Mouse (Mus musculus) telencephalon, adult 2 months (tissue): ENCODE results near the gene Ptprs.

Source experiments
- DNase-seq: peaks from one replicate; pipeline ENCODE4 v3.0.0-alpha.2; 2011; ENCODE audit warnings: low read depth, low spot score

Gene Ptprs

DNA sequence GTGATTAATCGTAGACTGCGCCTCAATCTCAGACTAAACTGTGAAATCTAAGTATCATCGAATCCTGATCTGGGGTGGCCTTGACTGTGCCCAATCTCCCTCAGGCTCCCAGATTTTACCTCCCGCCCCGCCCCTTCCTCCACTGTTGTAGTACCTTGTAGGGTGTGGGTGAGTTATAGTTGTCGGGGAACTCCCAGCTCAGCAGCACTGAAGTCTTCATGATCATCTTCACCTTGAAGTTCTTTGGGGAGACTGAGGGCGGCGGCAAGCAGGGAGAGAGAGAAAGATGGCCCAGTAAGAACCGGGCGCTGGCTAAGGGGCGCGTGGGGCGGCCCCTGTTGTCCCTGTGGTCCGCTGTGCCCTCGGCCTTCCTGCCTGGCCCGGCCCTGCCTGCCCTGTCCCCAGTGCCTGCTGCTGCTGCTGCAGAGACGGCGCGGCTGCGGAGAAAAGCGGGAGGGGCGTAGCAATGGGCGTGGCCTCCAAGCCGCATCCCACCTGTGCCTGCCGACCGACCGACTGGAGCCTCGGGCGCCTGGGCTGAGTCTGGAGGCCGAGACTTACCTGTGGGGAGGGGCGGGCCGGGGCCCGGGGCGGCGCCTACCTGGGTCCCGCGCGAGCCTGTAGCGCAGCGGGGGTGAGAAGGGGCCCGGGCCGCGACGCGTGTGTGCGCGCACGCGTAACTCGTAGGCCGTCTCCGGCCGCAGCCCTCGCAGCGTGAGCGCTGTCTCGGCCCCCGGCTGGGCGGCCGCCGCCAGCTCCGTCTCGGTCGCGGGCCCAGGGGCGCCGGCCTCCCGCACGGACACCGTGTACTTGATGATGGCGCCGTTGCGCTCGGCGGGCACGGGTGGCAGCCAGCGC is 51.3 kb downstream of the Ptprs start:
- DNase-seq: no peak

DNA sequence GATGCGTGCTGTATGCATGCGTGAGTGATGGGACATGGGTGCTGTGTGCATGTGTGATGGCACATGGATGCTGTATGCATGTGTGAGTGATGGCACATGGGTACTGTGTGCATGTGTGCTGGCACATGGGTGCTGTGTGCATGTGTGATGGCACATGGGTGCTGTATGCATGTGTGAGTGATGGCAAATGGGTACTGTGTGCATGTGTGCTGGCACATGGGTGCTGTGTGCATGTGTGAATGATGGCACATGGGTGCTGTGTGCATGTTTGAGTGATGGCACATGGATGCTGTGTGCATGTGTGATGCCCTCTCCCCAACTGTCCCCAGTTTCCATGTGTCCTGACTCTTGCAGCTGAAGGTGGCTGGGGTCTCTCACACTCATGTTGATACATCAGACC is 56.3 kb downstream of the Ptprs start:
- DNase-seq: no peak

DNA sequence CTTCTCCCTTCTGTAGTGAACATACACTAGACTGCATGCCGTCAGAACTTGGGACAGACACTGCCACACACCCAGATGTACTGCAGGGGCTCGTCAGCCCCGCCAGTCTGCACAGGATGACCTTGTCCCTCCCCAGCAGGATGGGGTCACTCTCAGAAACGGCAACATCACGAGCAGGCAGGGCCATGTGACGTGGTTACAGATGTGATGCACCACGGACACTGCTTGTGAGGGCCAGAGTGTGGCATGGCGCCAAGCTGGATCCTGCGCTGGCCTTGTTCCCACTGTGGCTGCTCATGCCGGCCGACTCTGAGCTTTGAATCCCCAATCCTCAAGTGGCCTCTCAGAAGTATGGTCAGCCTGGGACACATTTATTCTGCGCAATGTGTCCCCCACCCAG is 58.0 kb downstream of the Ptprs start:
- no peak for DNase-seq

DNA sequence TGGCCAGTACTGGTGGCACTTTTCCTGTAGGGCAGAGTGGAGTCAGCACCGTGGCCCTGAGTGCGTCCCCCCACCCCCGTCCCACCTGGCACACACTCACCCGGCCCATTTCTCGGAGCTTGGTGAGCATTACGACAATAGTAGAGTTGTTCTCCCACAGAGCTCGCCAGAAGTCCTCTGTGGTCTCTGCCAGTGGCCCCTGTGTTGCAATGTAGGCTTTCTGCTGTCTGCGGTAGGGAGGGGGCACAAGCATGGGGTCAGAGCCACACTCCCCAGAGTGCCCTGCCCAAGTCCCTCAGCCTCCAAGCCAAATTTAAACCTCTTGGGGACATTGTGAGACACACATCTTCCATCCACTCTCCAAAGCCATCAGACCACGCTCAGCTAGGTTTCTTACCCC is 61.5 kb downstream of the Ptprs start:
- no peak for DNase-seq

DNA sequence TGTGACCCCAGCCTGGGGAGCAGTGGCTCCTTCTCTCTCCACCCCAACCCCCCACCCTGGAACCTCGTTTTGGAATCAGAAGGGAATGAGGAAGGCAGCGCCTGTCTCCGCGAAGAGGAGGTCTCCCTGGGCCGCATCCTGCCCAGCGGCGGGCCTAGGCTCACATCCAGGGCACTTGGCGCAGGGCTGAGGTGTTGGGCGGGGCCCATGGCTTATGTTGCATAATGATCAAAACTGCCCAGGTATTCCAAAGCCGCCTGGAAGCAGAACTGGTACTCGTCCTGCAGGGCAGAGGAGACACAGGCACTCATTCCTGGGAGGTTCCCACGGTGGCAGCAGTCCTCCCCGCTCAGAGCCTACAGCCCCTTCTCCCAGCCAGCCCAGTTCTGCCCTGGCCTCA is 63.2 kb downstream of the Ptprs start:
- DNase-seq: no peak

DNA sequence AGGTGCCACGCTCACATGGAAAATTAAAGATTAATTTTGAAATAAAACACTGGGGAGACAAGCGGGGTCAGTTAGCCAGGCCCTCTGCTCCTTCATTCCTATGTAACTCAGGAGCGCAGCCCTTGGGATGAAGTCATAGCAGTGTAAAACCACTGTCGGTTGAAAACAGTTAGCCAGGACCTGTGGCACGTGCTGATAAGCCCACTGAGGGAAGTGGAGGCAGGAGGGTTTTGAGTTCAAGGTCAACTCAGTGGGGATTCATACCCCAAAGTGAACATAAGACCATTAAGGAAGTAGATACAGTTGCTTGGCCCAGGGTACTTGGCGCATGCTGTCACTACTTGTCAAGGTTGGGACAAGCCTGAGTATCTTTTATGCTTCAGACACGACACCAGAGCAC is 64.8 kb downstream of the Ptprs start:
- no peak for DNase-seq

DNA sequence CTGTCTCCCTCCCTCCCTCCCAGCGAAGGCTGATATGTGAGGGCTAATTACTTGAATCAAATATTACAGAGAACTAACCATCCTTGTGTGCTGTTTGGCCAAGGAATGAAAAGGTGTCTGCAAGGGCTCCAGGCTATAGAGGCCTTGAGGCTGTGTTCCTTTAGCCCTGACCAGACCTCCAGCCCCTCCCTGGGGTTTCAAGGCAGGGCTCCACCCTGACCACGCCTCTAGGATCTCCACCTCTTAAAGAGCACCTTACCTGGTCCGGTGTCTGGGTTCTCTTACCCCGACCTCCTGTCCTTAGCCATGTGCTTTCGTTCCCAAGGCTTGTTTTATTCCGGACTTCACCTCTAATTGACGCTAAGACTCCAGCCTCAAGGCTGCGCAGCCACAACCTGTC is 66.5 kb downstream of the Ptprs start:
- DNase-seq: no peak

DNA sequence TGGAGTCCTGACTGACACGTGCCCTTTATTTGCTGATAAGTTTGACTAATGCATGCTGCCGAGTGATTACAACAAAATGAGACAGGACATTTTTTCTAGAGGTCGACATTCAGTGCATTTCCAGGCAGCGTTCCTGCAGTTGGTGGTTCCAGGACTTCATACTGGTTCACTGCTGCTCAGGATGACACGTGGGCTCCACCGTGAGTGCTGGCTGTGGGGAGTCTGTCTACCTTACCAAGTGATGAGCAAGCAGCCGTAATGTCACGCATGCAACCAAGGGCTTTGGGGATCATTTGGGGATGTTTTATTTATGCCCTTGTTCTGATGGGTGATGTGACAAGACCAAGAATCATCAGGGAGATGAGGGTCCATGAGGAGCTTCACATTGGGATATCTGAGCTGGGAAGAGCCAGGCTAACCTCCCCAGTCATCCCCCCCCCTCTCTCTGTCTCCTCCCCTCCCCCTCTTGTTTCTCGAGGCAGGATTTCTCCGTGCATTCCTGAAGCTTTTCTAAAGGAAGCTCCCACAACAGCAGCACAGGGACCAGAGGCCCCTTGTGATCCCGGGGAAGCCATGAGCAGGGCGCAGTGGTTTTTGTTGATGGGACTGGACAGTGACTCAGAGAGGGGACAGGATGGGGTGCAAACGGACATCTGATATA is 67.2 kb downstream of the Ptprs start:
- peak; percentile 33 for DNase-seq

DNA sequence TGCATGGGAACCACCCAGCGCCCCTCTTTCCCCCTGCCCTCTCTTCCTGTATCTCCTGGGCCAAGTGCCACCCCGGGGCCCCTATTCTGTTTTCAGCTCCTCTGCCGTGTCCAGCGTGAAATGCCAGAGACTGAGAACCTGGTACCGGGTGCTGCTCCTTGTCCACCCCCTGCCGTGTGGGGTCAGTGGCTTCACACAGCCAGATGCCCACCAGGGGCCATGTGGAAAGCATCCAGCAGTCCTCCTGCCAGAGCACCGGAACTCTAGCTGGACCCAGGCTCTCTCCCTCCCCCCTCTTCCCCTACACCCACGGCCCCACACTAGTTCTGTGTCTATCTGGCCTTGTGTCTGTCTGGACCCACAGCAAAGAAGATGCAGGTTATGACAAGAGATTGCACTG is 68.9 kb downstream of the Ptprs start:
- DNase-seq: no peak

DNA sequence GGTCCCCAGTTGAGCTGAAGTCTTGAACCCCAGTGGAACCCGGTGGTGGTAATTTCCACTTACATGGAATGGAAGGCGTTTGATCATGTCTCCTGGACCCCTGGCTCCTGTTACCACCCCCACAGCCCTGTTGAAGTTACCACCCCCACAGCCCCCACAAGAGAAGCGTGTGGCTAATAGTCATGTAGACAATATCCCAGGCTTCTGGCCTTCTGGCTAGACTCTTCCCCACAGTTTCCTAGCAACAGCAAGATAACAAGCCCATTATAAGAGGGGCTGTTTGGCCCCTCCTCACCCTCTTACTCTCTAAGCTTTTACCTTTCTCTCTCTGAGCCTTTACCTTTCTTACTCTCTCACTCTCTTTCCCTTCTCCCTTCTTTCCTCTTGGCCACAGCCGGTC is 69.4 kb downstream of the Ptprs start:
- DNase-seq: no peak

DNA sequence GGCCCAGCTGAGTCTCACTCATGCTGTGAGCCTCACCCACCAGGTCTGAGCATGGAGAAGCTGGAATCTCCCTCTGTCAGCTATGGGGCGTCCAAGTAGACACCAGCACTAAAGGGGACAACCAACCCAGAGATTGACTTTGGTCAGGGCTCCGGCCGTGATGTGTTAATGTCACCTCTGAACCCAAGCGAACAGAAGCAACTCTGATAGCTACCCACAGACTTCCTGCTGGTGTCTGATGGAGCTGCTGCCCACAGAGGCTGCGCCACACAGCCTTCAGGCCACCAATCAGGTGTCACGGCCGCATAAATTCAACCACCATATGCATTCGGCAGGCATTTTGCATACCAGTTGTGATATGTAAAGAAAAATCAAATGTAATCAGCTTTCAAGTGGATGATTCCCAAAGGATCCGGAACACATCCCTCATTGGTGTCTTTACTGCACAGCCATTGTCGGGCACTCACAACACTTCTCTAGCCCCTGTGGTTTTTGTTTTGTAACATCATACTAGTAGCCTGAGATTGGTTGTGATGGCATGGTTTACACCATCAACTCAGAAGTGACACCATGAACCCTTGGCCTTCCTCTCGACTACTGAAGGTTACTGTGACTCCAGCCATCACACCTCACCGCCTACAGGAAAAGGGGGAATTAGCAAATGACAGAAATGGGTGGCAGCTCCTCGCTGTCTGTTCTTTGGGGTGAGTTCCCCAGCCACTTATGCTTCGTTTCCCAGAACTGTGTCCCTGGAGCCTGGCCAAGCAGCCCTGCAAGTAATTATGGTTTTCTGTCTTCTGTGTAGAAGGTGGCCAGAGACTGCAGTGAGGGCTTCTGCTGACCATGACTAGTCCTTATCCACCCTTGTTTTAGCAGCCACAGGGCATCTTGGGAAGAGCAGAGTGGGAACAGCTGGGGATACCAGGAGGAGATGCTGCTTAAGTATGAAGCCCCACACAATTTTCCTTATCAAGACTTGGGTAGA is 70.1 kb downstream of the Ptprs start:
- no peak for DNase-seq

DNA sequence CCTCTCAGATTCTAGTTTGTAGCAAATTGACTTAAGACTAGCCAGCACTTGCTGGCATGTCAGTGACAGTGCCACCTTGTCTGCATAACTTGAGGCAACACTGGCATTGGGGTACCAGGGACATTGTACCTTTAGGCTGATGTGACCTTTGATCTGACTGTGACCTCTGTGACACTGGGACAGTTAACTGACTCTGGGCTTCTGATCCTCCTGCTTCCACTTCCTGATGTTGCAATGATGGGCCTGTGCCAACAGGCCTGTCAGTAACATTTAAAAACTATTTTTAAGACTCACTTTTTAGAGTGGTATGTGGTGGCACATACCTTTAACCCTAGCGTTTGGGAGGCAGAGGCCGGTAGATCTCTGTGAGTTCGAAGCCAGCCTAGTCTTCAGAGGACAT is 70.9 kb downstream of the Ptprs start:
- no peak for DNase-seq

DNA sequence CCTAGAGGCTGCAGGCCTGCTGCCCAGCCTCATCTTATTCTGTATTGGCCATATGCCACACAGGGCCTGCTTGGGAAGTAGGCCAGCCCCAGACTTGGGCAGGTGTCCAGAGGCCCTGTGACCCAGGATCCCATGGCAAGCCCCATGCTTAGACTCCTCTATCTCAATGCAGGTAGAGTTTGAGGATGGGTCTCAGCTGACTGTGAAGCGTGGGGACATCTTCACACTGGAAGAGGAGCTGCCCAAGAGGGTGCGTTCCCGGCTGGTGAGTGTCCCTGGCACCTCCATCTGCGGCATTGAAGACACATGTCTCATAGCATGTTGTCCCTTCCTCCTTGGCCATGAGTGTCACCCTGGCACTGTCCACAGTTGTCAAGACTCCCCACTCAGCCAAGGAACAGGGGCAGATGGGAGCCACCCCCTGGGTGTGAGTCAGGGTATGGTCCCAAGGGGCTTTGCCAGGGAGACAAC is 75.2 kb downstream of the Ptprs start:
- DNase-seq: no peak

DNA sequence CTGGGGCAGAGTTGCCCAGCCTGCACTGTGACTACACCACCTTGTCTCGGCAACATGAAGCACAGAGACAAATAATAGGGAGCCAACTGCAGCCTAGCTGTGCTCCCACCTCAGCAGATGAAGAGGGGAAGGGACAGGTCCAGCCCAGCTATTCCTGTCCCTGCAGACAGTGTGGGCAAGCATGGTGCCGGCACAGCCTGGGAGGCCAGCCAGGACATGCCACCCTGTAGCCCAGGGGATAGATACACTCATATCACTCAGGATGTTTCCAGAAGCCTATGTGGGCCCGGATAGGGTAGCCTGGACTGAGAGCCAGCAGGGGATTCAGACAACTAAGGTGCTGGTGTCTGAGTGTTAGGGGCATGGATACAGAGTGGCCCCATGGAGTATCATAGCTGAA is 76.1 kb downstream of the Ptprs start:
- no peak for DNase-seq

DNA sequence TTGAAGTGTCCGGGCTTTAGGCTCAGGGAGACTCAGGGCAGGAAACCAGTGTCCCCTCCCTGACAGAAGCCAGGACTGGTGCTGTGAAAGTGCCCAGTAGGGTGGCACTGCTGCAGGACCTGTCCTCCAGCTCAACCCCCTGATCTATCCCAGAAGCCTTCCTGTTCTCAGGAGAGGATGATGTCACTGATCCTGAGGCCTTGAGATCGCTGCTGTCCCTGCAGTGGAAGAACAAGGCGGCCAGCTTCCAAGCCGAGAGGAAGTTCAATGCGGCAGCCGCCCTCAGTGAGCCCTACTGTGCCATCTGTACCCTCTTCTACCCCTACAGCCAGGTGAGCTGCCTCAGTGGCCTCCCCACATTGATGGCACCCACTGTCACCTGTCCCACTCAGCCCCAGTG is 80.2 kb downstream of the Ptprs start:
- DNase-seq: no peak

DNA sequence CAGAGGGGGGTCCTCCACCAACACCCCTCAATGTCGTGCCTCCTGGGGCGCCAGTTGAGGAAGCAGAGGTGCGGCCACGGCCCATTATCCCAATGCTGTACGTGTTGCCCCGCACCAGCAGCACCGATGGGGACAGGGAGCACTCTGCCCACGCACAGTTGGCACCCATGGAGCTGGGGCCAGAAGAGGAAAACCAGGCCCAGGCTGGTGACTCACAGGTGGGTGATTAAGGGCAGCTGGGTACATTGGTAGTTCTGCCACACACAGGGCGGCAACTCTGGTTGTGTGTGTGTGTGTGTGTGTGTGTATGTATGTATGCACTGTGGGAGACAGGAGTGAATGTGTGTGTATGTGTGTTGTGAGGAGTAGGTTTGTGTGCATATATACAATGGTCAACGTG is 82.4 kb downstream of the Ptprs start:
- no peak for DNase-seq

DNA sequence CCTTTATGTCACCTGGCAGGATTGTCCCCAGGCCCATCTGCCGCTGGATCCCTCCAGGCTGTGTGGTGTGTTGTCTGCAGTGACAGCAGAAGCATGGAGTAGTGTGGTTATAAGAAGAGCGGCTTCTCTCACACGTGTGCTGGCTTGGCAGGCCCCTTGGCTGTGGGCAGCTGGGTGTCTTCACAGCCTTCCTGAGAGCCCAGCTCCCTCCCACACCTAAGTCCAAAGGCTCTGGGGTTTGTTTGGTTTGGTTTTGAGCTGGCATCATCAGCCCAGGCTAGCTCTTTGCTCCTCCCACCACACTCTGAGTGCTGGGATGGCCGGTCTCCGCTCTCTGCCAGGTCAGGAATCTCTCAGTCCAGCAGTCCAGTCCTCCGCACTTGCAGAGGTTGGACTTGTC is 83.0 kb downstream of the Ptprs start:
- DNase-seq: peak; percentile 64

DNA sequence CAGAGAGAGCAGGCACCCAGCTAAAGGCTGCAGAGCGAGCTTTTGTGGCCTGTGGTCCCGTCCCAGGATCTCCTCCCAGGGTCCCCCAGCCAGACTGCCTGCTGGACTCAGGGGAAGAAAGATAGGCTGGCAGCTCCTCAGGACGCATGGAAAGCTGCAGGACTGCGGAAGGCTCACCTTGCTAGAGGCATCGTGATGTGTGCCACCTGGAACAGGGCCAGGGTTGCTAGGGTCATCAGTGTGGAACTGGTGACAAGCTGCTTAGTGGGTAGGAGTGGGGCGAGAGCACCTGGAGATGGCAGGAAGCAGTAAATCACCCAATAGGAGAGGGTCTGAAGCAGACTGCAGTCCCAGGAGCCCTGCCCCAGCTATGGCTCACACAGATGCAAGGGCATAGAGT is 88.7 kb downstream of the Ptprs start:
- DNase-seq: no peak

DNA sequence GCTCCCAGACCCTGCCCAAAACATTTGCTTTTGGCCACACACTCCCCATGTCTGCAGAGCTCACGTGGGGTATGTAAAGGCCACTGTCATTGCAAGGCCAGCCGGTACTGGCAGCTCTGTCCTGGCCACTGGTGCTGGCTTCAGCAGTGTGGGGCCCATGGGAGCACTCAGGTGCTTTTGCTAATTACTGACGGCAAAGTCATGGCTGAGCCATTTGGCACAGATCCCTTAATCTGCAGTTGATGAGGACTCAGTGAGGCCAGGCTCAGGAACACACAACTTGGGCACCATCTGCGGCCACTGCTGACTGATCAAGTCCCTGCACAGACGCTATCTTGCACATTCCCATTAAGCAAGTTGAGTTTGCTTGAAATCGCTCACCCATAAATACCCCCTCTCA is 91.4 kb downstream of the Ptprs start:
- DNase-seq: no peak

DNA sequence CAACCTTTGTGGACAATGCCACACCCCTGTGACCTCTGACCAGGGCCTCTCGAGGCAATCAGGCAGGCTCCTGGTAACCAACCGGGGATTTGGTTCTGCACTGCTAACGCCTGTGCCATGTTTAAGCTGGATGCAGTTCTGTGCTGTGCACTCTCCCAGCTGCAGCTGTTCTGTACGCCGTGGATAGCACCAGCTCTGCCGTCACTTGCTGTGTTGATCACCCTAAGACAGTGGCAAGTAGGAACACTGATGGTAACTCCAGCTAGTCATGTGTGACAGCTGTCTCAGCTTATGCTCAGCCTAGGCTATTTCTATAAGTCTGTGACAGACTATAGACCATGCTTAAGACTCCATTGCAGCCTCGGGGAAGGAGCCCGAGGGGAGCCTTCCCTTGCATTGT is 93.3 kb downstream of the Ptprs start:
- no peak for DNase-seq

DNA sequence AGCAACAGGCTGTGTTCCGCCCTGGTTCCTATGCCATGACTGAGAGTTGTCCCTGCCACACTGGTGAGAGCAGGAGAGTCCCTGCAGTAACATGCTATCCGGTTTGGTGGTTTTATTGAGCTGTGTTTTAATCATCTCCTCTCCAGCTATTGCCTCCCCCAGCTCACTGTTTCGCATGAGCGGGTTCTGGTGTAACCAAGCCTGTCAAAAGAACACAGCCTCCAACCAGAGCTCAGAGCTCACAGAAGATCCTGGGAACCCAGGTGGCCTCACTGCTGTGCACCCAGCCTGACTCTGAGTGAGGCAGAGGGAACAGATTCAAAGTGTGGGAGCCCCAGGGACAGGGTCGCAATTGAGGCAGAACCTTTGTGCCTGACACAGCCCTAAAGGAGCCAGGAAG is 95.1 kb downstream of the Ptprs start:
- no peak for DNase-seq

DNA sequence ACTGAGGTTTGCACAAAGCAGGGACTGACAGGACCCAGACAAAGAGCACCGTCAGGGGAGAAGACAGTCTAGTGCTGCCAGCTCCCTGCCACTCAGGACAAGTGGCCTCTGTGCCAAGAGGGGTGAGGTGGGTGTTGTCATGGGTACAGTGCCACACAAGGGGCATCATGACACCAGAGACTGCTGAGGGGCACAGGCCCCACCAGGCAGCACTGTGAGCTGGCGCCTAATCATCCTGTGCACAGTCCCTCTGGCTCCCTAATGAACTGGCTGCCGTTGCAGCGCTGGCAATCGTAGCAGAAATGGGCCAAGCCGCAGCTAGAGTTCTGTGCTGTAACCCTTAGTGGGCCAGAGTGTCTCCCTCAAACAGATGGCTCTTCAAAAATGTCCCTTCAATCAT is 96.0 kb downstream of the Ptprs start:
- no peak for DNase-seq
